Mouse (Mus musculus) heart, postnatal 0 days (tissue): ENCODE measurements around the gene Crybg3. TPM values are rescaled to one million over a fixed set of nuclear protein-coding genes. Genes with fewer than 3 reads are reported as not detected.

Experiments used
- ATAC-seq: fragments of 200-750 bp; cut with Nextera tagmentation; 2 replicates; pipeline ENCODE4 v1.8.0; 2017; ENCODE audit warnings: low read depth, moderate number of reproducible peaks, moderate library complexity; ENCODE audit not compliant: insufficient read depth
- DNase-seq: peaks from one replicate; pipeline ENCODE4 v3.0.0-alpha.2; 2016; ENCODE audit warnings: low spot score
- H3K27ac ChIP-seq: fragments of 300-500 bp; sonication (generic); 2 replicates; pipeline ENCODE4 v1.5.1; 2014; ENCODE audit warnings: low read depth, mild to moderate bottlenecking
- H3K27me3 ChIP-seq: fragments of 300-500 bp; sonication (generic); 2 replicates; pipeline ENCODE4 v1.6.1; 2014; ENCODE audit warnings: low read length, mixed read lengths; ENCODE audit not compliant: control insufficient read depth, insufficient read depth
- H3K36me3 ChIP-seq: fragments of 300-500 bp; sonication (generic); replicated peaks from 2 replicates; pipeline ENCODE4 v1.6.1; 2014; ENCODE audit warnings: low read length, mixed read lengths; ENCODE audit not compliant: control insufficient read depth, insufficient read depth
- H3K4me1 ChIP-seq: fragments of 300-500 bp; sonication (generic); 2 replicates; pipeline ENCODE4 v1.6.1; 2014; ENCODE audit warnings: antibody characterized with exemption; ENCODE audit not compliant: control insufficient read depth, insufficient read depth
- H3K4me2 ChIP-seq: fragments of 300-500 bp; sonication (generic); 2 replicates; pipeline ENCODE4 v1.6.1; 2014; ENCODE audit warnings: low read depth, mild to moderate bottlenecking, low read length, moderate library complexity
- H3K4me3 ChIP-seq: fragments of 300-500 bp; sonication (generic); 2 replicates; pipeline ENCODE4 v1.5.1; 2014; ENCODE audit warnings: low read depth, low read length
- H3K9ac ChIP-seq: fragments of 300-500 bp; sonication (generic); replicated peaks from 2 replicates; pipeline ENCODE4 v1.6.1; 2014; ENCODE audit warnings: low read depth, low read length, mixed read lengths
- H3K9me3 ChIP-seq: fragments of 300-500 bp; sonication (generic); replicated peaks from 2 replicates; pipeline ENCODE4 v1.6.1; 2016; ENCODE audit warnings: low read length; ENCODE audit not compliant: control insufficient read depth
- CTCF ChIP-seq: IDR thresholded peaks from 2 replicates; pipeline ENCODE4 v1.5.1; 2016; ENCODE audit warnings: antibody characterized with exemption, control low read depth, low read depth
- EP300 ChIP-seq: IDR thresholded peaks from 2 replicates; pipeline ENCODE4 v1.6.1; 2016; ENCODE audit warnings: antibody characterized with exemption, low read depth
- WGBS: fragments of 180-500 bp; shearing (Covaris S2); extraction: QIAGEN DNeasy Blood & Tissue Kit; methylation state at CpG from one replicate; pipeline ENCODE4 v1.1.7; 2014; 5-methylcytosine and 5-hydroxymethylcytosine counted together
- polyA plus RNA-seq: library from polyadenylated mRNA; unstranded; fragments of >200 nt; fragmentation: Nextera tagmentation; extraction: Ambion mirVana; gene quantifications from 2 replicates; pipeline ENCODE4 v1.2.1, GENCODE M21; 2015
- total RNA-seq: library from RNA; depleted of rRNA; stranded (reverse); fragments of >200 nt; gene quantifications from 2 replicates; pipeline ENCODE4 v1.2.3, GENCODE M21; 2014; ENCODE audit warnings: low replicate concordance

The Crybg3 gene
- total and polyA plus RNA-seq, 2 experiments from 2014 or later: 8.9 to 26.9 TPM

- peak overlapping the region; percentile 29; the same call in 1 of the 2 replicates for H3K4me2 ChIP-seq
- no peaks in the 10 kb centered on the region for H3K27me3 ChIP-seq
- peak; percentile 75 for DNase-seq
- 34% methylated on average over 4 of the region's 4 CpGs for WGBS
- no peak overlapping the region for H3K9ac ChIP-seq
- peak; percentile 83 for ATAC-seq
- H3K27ac ChIP-seq: peak overlapping the region; percentile 57
- no peaks in the 10 kb centered on the region for H3K9me3 ChIP-seq
- H3K36me3 ChIP-seq: peaks cover 4% of the 10 kb centered on the region
- H3K4me1 ChIP-seq: peaks cover 39% of the 10 kb centered on the region
- no peak overlapping the region for H3K4me3 ChIP-seq
- TF ChIP-seq CTCF (no peak), EP300 (no peak)
Observed at GRCm38 (mm10) chr16:59566437-59566836, 34.3 kb downstream of the Crybg3 start.

- no peak overlapping the region for H3K9ac ChIP-seq
Observed at GRCm38 (mm10) chr16:59565631-59566030, 35.1 kb downstream of the Crybg3 start.

GRCm38 (mm10) chr16:59564025-59564424, 36.8 kb downstream of the Crybg3 start:
- Histone ChIP-seq H3K9me3 (no peaks in the 10 kb centered on the region), H3K4me1 (peaks cover 28% of the 10 kb centered on the region), H3K4me2 (no peak overlapping the region), H3K36me3 (peaks cover 13% of the 10 kb centered on the region), H3K4me3 (no peak overlapping the region), H3K27me3 (no peaks in the 10 kb centered on the region), H3K9ac (no peak overlapping the region), H3K27ac (no peak overlapping the region)
- ATAC-seq (no peak), DNase-seq (no peak)
- 92% methylated on average over 5 of the region's 5 CpGs for WGBS
- TF ChIP-seq CTCF (no peak), EP300 (no peak)

More at GRCm38 (mm10) chr16:59565631-59566030, 35.1 kb downstream of the Crybg3 start:
- H3K4me3 ChIP-seq: no peak overlapping the region
- DNase-seq (no peak), ATAC-seq (no peak)
- TF ChIP-seq EP300 (no peak), CTCF (no peak)
- H3K9me3 ChIP-seq: no peaks in the 10 kb centered on the region
- H3K27ac ChIP-seq: no peak overlapping the region
- H3K36me3 ChIP-seq: peaks cover 4% of the 10 kb centered on the region
- peaks cover 39% of the 10 kb centered on the region for H3K4me1 ChIP-seq
- no peaks in the 10 kb centered on the region for H3K27me3 ChIP-seq
- no peak overlapping the region for H3K4me2 ChIP-seq
- WGBS: 85% methylated on average over 2 of the region's 2 CpGs

- Histone ChIP-seq H3K9ac (no peak overlapping the region), H3K27ac (peak overlapping the region; percentile 71), H3K27me3 (no peaks in the 10 kb centered on the region), H3K4me3 (no peak overlapping the region), H3K9me3 (no peaks in the 10 kb centered on the region), H3K36me3 (peaks cover 55% of the 10 kb centered on the region), H3K4me2 (no peak overlapping the region), H3K4me1 (no peaks in the 10 kb centered on the region)
- no peak for TF ChIP-seq EP300
- no peak for TF ChIP-seq CTCF
- no peak for DNase-seq
- WGBS: 64% methylated on average over 22 of the region's 22 CpGs
- ATAC-seq: peak; percentile 69
Observed at GRCm38 (mm10) chr16:59559300-59560200, 41.2 kb downstream of the Crybg3 start.

DNA sequence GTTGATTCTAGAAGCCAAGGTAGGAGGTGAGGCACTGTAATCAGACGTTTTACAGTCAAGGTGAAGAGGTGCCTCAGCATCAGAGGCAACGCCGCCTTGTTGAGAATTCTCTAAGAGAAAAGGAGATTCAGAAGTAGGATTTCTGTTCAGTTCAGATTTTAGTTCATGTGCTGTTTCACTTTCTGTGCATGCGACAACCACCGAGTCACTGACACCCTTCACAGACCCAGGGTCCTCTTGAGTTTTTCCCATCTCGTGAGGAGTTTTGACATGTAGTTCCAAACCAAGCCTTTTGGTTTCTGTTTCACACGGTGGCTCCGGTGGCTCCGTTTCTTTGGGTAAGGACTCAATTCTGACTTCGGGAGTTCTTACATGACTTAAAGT, 41.9 kb downstream of the Crybg3 start:
- Histone ChIP-seq H3K9me3 (no peaks in the 10 kb centered on the region), H3K36me3 (peaks cover 58% of the 10 kb centered on the region), H3K4me3 (no peak overlapping the region), H3K4me1 (no peaks in the 10 kb centered on the region), H3K27me3 (no peaks in the 10 kb centered on the region), H3K27ac (peak overlapping the region; percentile 71), H3K4me2 (no peak overlapping the region), H3K9ac (no peak overlapping the region)
- DNase-seq (no peak), ATAC-seq (no peak)
- 89% methylated on average over 10 of the region's 10 CpGs for WGBS
- TF ChIP-seq EP300 (no peak), CTCF (no peak)
